Mouse (Mus musculus) cortical plate, adult 2 months (tissue): ENCODE measurements around the gene Ubxn1. TPM values are rescaled to one million over a fixed set of nuclear protein-coding genes. Genes with fewer than 3 reads are reported as not detected.
A peak's percentile ranks its signal among the peaks of the same experiment; 100 is the strongest.
"Not testable (repeated sequence)": the region's sequence is repeated elsewhere in the genome, so short reads cannot be mapped to it uniquely, and the experiment has no call there.

Experiments used
- H3K27ac ChIP-seq: fragments of 200-500 bp; 2 replicates; pipeline ENCODE4 v1.5.1; 2012; ENCODE audit warnings: low read length, control low read depth, inconsistent platforms; ENCODE audit not compliant: insufficient read depth
- H3K4me1 ChIP-seq: fragments of 200-500 bp; 2 replicates; pipeline ENCODE4 v1.6.1; 2011; ENCODE audit warnings: low read length; ENCODE audit not compliant: control insufficient read depth, insufficient read depth
- H3K4me3 ChIP-seq: fragments of 200-500 bp; 2 replicates; pipeline ENCODE4 v1.5.1; 2011; ENCODE audit warnings: mild to moderate bottlenecking, low read length, control low read depth; ENCODE audit not compliant: insufficient read depth
- CTCF ChIP-seq: fragments of 200-500 bp; IDR thresholded peaks from 2 replicates; pipeline ENCODE4 v1.5.1; 2011; ENCODE audit warnings: mild to moderate bottlenecking, control low read depth, low read length; ENCODE audit not compliant: insufficient read depth; ENCODE audit errors: extremely low read depth
- POLR2A ChIP-seq: fragments of 200-500 bp; IDR thresholded peaks from 2 replicates; pipeline ENCODE4 v1.6.1; 2011; ENCODE audit warnings: mild to moderate bottlenecking, low read length, control low read depth; ENCODE audit not compliant: insufficient read depth; ENCODE audit errors: extremely low read depth
- polyA plus RNA-seq: library from polyadenylated mRNA; depleted of rRNA; stranded (reverse); fragments of >200 nt; gene quantifications from 2 replicates; pipeline ENCODE4 v1.2.3, GENCODE M21; 2012; rRNA removed

The Ubxn1 gene
- polyA plus RNA-seq: 108 and 118 TPM in 2 replicates

DNA sequence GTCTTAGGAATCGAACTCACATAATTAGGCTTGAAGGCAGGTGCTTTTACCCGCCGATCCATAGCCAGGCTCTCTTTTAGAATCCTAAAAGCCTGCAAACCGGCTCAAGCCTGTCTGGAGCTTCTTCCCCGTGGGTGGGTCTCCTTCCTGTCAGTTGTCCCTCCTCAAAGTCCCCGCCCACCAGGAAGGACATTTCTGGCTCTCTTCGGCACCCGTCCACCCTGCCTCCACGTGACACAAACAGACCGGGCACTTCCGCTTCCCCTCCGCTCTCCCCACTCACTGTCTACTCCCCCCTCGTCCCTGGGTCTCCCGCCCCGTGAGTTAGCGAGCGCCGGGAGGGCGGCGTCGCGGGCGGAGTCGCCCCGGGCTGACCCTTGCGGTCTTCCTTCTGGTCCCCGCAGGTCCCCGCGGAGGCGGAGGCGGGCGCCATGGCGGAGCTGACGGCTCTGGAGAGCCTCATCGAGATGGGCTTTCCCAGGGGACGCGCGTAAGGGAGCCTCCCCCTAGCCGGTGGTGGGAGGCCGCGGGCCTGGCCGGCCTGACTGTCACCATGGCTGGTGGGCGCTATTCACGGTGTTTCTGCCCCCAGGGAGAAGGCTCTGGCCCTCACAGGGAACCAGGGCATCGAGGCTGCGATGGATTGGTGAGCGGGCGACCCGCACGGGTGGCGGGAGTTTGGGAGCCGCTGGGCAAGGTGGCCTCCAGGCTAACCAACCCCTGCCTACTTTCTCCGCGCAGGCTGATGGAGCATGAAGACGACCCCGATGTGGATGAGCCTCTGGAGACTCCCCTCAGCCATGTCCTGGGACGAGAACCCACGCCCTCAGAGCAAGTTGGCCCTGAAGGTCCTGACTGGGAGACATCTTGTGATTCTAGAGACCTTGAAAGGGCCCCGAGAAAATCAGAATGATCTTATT, at the start of gene Ubxn1:
Ubxn1 (plus strand) TSS at position 230 of the 920 bp plus-strand sequence.
- TF ChIP-seq POLR2A (no peak; the same call in 1 of the 2 replicates), CTCF (no peak)
- no peaks in the 10 kb centered on the region for H3K4me1 ChIP-seq
- peak within 1 kb of the TSS; percentile 49 for H3K27ac ChIP-seq
- peak within 1 kb of the TSS; percentile 60 for H3K4me3 ChIP-seq

DNA sequence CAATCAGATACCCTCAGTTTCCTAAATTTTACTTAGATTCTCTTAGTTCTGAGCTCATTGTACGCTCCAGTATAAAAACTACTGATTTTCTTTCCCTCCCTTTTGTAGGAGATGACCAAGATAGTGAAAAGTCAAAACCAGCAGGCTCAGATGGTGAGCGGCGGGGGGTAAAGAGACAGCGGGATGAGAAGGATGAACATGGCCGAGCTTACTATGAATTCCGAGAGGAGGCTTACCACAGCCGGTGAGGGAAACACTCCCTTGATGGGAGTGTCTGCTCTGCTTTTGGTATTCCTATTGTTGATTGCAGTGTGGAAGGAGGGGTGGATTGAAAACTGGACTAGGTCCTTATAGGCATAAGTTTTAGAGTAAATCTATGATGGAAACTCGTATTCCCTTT, 48.6 kb upstream of the Ubxn1 start:
- Histone ChIP-seq H3K4me3 (no peak overlapping the region; the same call in 1 of the 2 replicates), H3K4me1 (peaks cover 2% of the 10 kb centered on the region; the same call in 1 of the 2 replicates), H3K27ac (no peak overlapping the region)
- TF ChIP-seq CTCF (no peak), POLR2A (no peak)

DNA sequence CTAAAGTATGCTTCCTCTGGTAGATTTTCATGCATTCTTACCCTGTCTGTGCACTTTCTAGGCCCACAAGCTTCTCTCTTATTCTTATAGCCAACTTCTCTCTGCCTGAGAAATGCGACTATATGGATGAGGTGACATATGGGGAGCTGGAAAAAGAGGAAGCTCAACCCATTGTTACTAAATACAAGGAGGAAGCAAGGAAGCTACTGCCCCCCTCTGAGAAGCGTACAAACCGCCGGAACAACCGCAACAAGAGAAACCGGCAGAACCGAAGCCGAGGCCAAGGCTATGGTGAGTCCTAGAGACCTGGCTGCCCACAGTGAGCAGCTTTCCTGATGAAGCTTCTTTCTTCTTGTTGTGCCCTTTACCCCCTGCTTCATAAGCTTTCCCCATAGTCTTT, 41.6 kb upstream of the Ubxn1 start, which contains the start of gene AC129217.1:
AC129217.1 (plus strand) TSS at position 114 of the 400 bp plus-strand sequence.
- H3K4me1 ChIP-seq: no peaks in the 10 kb centered on the region
- H3K27ac ChIP-seq: peak within 1 kb of the TSS; percentile 35; the same call in 1 of the 2 replicates
- TF ChIP-seq POLR2A (no peak), CTCF (no peak)
- H3K4me3 ChIP-seq: no peak within 1 kb of the TSS

DNA sequence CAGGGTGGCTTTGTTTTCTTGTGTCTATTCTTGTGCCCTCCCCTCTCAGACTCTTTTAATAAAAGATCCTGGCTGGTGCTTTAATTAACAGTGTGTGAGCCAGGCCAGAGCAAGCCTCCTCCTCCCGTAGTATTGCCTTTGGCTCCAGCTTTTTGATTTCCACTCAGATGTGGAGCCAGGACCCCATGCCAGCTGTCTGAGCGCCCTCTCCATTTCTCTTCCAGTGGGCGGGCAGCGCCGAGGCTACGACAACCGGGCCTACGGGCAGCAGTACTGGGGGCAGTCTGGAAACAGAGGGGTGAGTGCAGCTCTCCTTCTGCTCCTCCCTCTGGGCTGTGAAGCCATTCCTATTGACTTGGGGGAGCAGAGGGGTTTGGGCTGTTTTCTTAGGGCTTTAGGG, 40.6 kb upstream of the Ubxn1 start:
- TF ChIP-seq CTCF: no peak
- TF ChIP-seq POLR2A: no peak
- Histone ChIP-seq H3K4me3 (no peak overlapping the region), H3K4me1 (no peaks in the 10 kb centered on the region), H3K27ac (no peak overlapping the region)

DNA sequence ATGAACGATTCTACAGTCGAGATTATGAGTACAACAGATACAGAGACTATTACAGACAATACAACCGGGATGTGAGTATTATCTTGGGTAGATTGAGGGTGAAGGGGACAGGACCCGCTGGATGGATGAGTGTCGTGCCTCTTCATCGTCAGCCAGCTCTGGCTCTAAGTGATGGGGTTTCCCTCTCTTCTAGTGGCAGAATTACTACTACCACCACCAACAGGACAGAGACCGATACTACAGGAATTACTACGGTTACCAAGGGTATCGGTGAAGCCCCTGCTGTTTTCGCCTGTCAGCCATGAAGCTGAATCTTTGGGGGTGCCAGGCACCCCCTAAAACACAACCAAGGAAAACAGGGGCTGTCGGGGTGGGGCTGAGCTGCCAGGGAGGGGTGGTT, 40.0 kb upstream of the Ubxn1 start:
- TF ChIP-seq POLR2A: no peak
- TF ChIP-seq CTCF: no peak

DNA sequence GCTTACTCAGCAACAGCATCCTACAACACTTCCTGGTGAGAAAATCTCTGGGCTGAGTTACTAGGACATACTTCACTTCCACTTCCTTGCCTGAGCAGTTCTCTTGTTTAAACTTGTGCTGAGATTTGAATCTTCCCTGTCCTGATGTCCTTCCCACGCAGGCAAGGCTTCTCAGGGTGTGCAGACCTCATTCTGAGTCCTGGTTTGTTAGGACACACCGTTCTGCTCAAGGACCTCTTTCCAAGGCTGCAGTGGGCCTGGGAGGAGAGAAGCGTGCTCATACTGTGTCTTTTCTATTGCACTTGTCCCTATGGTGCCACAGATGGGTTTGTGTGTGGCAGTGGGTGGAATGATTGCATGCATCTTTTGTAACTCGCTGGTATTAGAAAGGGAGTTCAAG, 38.3 kb upstream of the Ubxn1 start:
- H3K4me1 ChIP-seq: peaks cover 2% of the 10 kb centered on the region; the same call in 1 of the 2 replicates
- H3K4me3 ChIP-seq: no peak overlapping the region
- no peak for TF ChIP-seq POLR2A
- TF ChIP-seq CTCF: no peak
- no peak overlapping the region for H3K27ac ChIP-seq

More for the DNA sequence above, 40.0 kb upstream of the Ubxn1 start:
- Histone ChIP-seq H3K27ac (no peak overlapping the region), H3K4me1 (no peaks in the 10 kb centered on the region), H3K4me3 (no peak overlapping the region)

DNA sequence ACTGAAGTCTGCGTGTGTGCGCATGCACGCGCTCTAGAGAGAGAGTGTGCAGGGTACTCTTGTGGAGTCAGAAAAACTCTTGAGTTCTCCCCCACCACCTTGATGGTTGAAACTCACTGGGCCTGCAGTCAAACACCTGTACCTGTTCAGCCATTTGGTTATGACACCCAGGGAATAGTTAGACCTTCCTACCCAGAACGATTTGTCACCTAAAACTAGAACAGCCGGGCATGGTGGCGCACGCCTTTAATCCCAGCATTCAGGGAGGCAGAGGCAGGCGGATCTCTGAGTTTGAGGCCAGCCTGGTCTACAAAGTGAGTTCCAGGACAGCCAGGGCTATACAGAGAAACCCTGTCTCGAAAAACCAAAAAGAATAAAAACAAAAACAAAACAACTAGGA, 35.0 kb upstream of the Ubxn1 start:
- not testable (repeated sequence) for H3K4me1 ChIP-seq, H3K27ac ChIP-seq, H3K4me3 ChIP-seq

DNA sequence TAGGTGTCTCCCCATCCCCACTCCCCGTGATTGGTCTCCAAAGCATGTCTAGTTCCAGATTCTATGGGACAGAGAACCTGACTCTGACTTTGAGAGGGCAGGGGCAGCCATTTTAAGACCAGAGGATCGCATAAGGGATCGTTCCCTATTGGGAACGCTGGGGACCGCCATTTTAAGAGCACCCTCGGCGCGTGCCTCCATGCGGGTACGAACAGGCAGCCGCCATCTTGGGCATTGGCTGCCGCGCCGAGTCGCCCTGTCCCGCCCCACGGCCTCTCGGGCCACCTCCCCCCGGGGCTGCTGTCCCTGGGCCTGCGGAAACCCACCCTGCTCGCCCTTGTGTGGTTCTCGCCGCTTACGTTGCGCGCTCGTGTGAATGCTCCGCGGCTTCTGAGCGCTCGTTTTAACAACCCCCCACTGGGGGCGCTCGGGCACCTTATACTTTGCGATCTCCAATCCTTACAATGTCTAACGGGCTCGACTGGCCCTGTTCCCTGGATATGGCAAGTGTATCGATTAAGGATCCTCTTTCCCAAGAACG, 34.0 kb upstream of the Ubxn1 start, which contains the start of gene Bscl2:
Bscl2 (plus strand) TSS at position 217 of the 541 bp plus-strand sequence.
- TF ChIP-seq CTCF: no peak; the same call in 1 of the 2 replicates
- TF ChIP-seq POLR2A: peak; percentile 48
- peak within 1 kb of the TSS; percentile 96 for H3K27ac ChIP-seq
- peaks cover 2% of the 10 kb centered on the region; the same call in 1 of the 2 replicates for H3K4me1 ChIP-seq
- peak within 1 kb of the TSS; percentile 68 for H3K4me3 ChIP-seq

DNA sequence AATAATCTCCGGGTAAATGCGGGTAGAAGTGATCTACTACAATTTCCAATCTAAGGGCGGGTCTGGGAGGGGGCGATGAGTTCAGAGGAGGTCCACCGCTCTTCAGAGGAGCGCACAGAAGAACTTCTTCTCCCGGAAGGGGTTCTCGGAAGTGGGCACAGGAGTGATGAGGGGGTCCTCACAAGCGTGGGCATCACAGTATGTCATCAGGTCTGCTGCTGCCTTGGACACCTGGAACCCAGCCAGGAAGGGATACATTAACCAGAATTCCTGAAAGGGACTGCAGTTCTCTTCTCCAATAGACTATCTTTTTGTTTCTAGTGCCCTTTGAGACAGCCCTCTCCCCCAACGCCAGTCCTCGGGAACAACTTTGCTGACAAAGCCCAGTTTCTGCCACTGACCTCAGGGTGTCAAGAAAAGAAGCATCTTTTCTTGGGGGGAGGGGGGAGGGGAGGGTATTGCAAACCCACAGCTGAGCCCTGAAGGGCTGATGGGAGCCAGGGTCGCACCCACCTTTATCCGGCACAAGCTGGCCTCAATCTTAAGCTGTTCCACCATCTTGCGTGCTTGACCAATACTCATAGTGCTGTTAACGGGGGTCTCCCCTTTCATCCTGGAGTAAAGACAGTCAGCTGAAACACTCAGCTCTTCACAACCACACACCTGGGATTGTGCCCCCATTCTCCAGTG, 33.1 kb upstream of the Ubxn1 start:
- no peak for TF ChIP-seq CTCF
- no peak; the same call in 1 of the 2 replicates for TF ChIP-seq POLR2A
- Histone ChIP-seq H3K4me1 (peaks cover 2% of the 10 kb centered on the region; the same call in 1 of the 2 replicates), H3K4me3 (peak overlapping the region; percentile 68), H3K27ac (peak overlapping the region; percentile 96)
